Mouse (Mus musculus) kidney, embryonic 14.5 days (tissue): ENCODE data around the gene Ciz1. TPM values are rescaled to one million over a fixed set of nuclear protein-coding genes. Genes with fewer than 3 reads are reported as not detected.

Source experiments
- ATAC-seq: fragments of 200-750 bp; cut with Nextera tagmentation; 2 replicates; pipeline ENCODE4 v1.8.0; 2017; ENCODE audit warnings: moderate number of reproducible peaks, mild to moderate bottlenecking, moderate TSS enrichment, moderate library complexity; ENCODE audit not compliant: low FRiP score, low TSS enrichment
- H3K27ac ChIP-seq: fragments of 300-500 bp; sonication (generic); 2 replicates; pipeline ENCODE4 v1.5.1; 2014; ENCODE audit warnings: low read depth, mild to moderate bottlenecking, low read length, moderate library complexity, mixed read lengths
- H3K27me3 ChIP-seq: fragments of 300-500 bp; sonication (generic); 2 replicates; pipeline ENCODE4 v1.6.1; 2014; ENCODE audit warnings: mild to moderate bottlenecking, low read length; ENCODE audit not compliant: control insufficient read depth, insufficient read depth
- H3K36me3 ChIP-seq: fragments of 300-500 bp; sonication (generic); 2 replicates; pipeline ENCODE4 v1.6.1; 2014; ENCODE audit warnings: low read length, mixed read lengths; ENCODE audit not compliant: control insufficient read depth, insufficient read depth
- H3K4me1 ChIP-seq: fragments of 300-500 bp; sonication (generic); 2 replicates; pipeline ENCODE4 v1.6.1; 2014; ENCODE audit warnings: low read length, mixed read lengths; ENCODE audit not compliant: control insufficient read depth, insufficient read depth
- H3K4me2 ChIP-seq: fragments of 300-500 bp; sonication (generic); replicated peaks from 2 replicates; pipeline ENCODE4 v1.6.1; 2014; ENCODE audit warnings: low read depth, mild to moderate bottlenecking, low read length
- H3K4me3 ChIP-seq: fragments of 300-500 bp; sonication (generic); 2 replicates; pipeline ENCODE4 v1.5.1; 2014; ENCODE audit warnings: mild to moderate bottlenecking, low read length
- H3K9ac ChIP-seq: fragments of 300-500 bp; sonication (generic); 2 replicates; pipeline ENCODE4 v1.6.1; 2014; ENCODE audit warnings: low read depth, mild to moderate bottlenecking, low read length, moderate library complexity
- H3K9me3 ChIP-seq: fragments of 300-500 bp; sonication (generic); 2 replicates; pipeline ENCODE4 v1.6.1; 2016; ENCODE audit warnings: low read length; ENCODE audit not compliant: control insufficient read depth
- WGBS: fragments of 180-500 bp; shearing (Covaris S2); extraction: QIAGEN DNeasy Blood & Tissue Kit; methylation state at CpG from one replicate; pipeline ENCODE4 v1.1.7; 2014; 5-methylcytosine and 5-hydroxymethylcytosine counted together
- polyA plus RNA-seq: library from polyadenylated mRNA; unstranded; fragments of >200 nt; fragmentation: Nextera tagmentation; extraction: Ambion mirVana; gene quantifications from 2 replicates; pipeline ENCODE4 v1.2.1, GENCODE M21; 2014

The Ciz1 gene
- polyA plus RNA-seq, 1 experiment from 2014 or later, result 50.3 TPM

DNA sequence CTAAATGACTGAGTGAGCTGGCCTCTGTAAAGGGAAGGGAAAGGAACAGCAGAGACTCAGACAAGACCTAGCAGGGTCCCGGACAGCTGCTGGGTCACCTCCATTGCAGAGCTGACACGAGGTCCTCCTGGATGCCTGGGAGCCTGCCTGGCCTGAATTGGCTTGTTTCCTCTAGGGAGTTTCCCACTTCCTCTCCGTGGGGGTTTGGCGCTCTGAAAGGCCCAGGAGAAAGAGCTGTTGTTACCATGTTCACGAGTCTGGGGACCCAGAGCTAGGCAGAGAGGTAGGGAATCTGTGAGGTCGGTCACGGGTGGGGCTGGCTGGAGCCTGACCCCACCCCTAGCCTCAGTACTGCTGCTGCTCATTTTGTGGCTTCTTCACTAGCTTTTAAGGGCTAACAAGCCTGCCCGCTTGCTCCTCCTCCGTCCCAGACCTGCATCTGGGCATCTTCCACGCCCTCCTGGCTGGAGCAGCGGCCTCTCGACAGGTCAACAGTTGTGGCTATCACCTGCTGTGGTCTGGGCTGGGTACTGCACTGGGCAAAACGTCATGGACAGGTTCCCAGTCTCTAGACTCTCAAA lies 1.6 kb upstream of the Ciz1 start:
- no peak for ATAC-seq
- H3K4me3 ChIP-seq, result no peak overlapping the region
- H3K9ac ChIP-seq, result peak overlapping the region; percentile 0; the same call in 1 of the 2 replicates
- H3K4me2 ChIP-seq, result no peak overlapping the region
- H3K27ac ChIP-seq, result no peak overlapping the region
- no peaks in the 10 kb centered on the region for H3K36me3 ChIP-seq
- peaks cover 13% of the 10 kb centered on the region for H3K4me1 ChIP-seq
- H3K27me3 ChIP-seq, result no peaks in the 10 kb centered on the region
- H3K9me3 ChIP-seq, result no peaks in the 10 kb centered on the region
- WGBS, result 48% methylated on average over 13 of the region's 13 CpGs

DNA sequence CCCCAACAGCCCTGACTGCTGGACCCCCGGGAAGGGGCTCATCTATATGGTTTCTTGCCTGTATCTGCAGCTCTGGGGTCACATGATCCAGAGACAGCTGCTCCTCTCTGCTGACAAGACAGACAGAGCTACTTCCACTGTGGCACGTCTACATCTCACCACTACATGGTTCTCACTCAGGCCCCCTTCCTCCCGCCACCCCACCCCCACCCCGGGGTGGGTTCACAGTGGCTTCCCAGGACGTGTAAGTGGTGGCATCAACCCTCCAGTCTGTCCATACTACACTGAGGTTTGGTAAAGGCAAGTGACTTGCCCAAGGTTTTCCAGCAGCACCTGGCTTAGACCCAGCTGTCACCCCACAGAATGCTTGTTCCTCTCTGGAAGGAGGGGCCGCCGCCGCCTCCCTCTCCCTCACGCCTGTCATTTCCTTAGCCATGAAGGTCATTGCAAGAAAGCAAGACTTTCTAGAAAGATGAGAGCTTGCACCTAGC lies 611 bp upstream of the Ciz1 start:
- H3K27ac ChIP-seq, result no peak overlapping the region
- no peak overlapping the region for H3K9ac ChIP-seq
- H3K27me3 ChIP-seq, result no peaks in the 10 kb centered on the region
- peak overlapping the region; percentile 95 for H3K4me2 ChIP-seq
- ATAC-seq, result no peak
- H3K9me3 ChIP-seq, result no peaks in the 10 kb centered on the region
- H3K4me1 ChIP-seq, result peaks cover 13% of the 10 kb centered on the region
- peak overlapping the region; percentile 61; the same call in 1 of the 2 replicates for H3K4me3 ChIP-seq
- no peaks in the 10 kb centered on the region for H3K36me3 ChIP-seq
- WGBS, result 58% methylated on average over 9 of the region's 9 CpGs

- H3K36me3 ChIP-seq, result no peaks in the 10 kb centered on the region
- H3K27ac ChIP-seq, result no peak within 1 kb of the TSS
- peak; percentile 62 for ATAC-seq
- H3K27me3 ChIP-seq, result no peaks in the 10 kb centered on the region
- H3K4me2 ChIP-seq, result peak within 1 kb of the TSS; percentile 95
- H3K9me3 ChIP-seq, result no peaks in the 10 kb centered on the region
- peaks cover 13% of the 10 kb centered on the region for H3K4me1 ChIP-seq
- H3K9ac ChIP-seq, result peak within 1 kb of the TSS; percentile 66
- peak within 1 kb of the TSS; percentile 61 for H3K4me3 ChIP-seq
- under 1% methylated on average over 63 of the region's 63 CpGs for WGBS
These were observed 948 bp downstream of the Ciz1 start, which contains the start of gene Dnm1 for GRCm38 (mm10) chr2:32353007-32353542. Gene Dnm1 (minus strand): TSS chr2:32353338.

- H3K27ac ChIP-seq, result no peak overlapping the region
- WGBS, result 69% methylated on average over 6 of the region's 6 CpGs
- no peaks in the 10 kb centered on the region for H3K9me3 ChIP-seq
- no peak overlapping the region; the same call in 1 of the 2 replicates for H3K9ac ChIP-seq
- H3K4me2 ChIP-seq, result no peak overlapping the region
- H3K4me3 ChIP-seq, result no peak overlapping the region
- H3K4me1 ChIP-seq, result peaks cover 13% of the 10 kb centered on the region
- ATAC-seq, result no peak
- H3K27me3 ChIP-seq, result no peaks in the 10 kb centered on the region
- H3K36me3 ChIP-seq, result no peaks in the 10 kb centered on the region
These were observed 1.7 kb downstream of the Ciz1 start for GRCm38 (mm10) chr2:32353836-32354235.

- H3K4me2 ChIP-seq, result no peak overlapping the region
- no peaks in the 10 kb centered on the region for H3K36me3 ChIP-seq
- no peak overlapping the region for H3K4me3 ChIP-seq
- no peaks in the 10 kb centered on the region for H3K9me3 ChIP-seq
- H3K4me1 ChIP-seq, result peaks cover 13% of the 10 kb centered on the region
- WGBS, result 86% methylated on average over 3 of the region's 3 CpGs
- H3K9ac ChIP-seq, result no peak overlapping the region
- no peaks in the 10 kb centered on the region for H3K27me3 ChIP-seq
- no peak for ATAC-seq
- H3K27ac ChIP-seq, result no peak overlapping the region
These were observed 2.3 kb downstream of the Ciz1 start for GRCm38 (mm10) chr2:32354336-32354895.

GRCm38 (mm10) chr2:32356216-32356615 lies 4.1 kb downstream of the Ciz1 start:
- no peak overlapping the region for H3K4me2 ChIP-seq
- no peak for ATAC-seq
- H3K27ac ChIP-seq, result no peak overlapping the region
- no peaks in the 10 kb centered on the region for H3K27me3 ChIP-seq
- H3K9ac ChIP-seq, result no peak overlapping the region
- no peaks in the 10 kb centered on the region for H3K9me3 ChIP-seq
- H3K36me3 ChIP-seq, result no peaks in the 10 kb centered on the region
- 69% methylated on average over 10 of the region's 10 CpGs for WGBS
- H3K4me3 ChIP-seq, result no peak overlapping the region
- H3K4me1 ChIP-seq, result peaks cover 15% of the 10 kb centered on the region

DNA sequence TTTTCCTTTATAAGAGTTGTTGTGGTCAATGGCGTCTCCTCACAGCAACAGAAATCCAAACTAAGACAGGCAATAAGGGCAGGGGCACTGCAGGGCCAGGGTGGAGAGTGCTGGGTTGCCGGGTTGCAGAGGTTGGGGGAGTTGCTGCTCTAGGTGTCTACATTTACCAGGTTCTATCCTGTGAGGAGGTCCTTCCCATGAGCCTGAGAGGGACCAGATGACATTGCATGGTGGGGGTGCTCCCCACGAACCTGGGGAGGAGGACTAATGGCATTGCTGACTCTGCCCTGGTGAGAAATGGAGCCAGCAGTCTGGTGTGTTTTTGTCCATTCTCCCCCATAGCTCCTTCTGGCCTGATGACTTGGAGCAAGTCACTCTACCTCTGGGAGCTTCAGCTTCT lies 5.6 kb downstream of the Ciz1 start:
- Histone ChIP-seq H3K27ac (no peak overlapping the region), H3K9me3 (no peaks in the 10 kb centered on the region), H3K9ac (no peak overlapping the region), H3K4me1 (peaks cover 11% of the 10 kb centered on the region; the same call in 1 of the 2 replicates), H3K36me3 (no peaks in the 10 kb centered on the region), H3K4me3 (no peak overlapping the region), H3K27me3 (no peaks in the 10 kb centered on the region), H3K4me2 (no peak overlapping the region)
- no peak for ATAC-seq
- WGBS, result 83% methylated on average over 3 of the region's 3 CpGs

DNA sequence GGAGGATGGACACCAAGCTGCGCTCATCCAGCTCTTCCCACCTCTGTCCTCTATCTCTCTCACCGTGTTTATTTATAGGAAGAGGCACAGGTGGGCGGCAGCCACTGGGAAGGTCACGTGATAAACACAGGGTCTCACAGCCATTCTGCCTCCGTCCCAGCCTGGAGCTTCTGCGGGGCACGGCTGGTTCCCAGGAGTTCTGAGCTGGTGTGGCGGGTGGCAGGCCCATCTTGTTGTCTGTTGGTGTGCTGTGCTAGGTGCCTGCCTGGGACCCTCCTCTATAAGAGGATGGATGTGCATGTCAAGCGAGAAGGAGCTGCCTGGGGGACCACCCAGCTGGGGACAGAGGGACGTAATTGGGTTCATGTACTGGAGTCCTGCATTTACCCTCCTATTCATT lies 6.3 kb downstream of the Ciz1 start:
- Histone ChIP-seq H3K36me3 (no peaks in the 10 kb centered on the region), H3K27ac (no peak overlapping the region), H3K27me3 (no peaks in the 10 kb centered on the region), H3K9me3 (no peaks in the 10 kb centered on the region), H3K4me1 (peaks cover 11% of the 10 kb centered on the region; the same call in 1 of the 2 replicates), H3K4me2 (no peak overlapping the region), H3K4me3 (no peak overlapping the region), H3K9ac (no peak overlapping the region)
- no peak for ATAC-seq
- WGBS, result 68% methylated on average over 10 of the region's 10 CpGs

DNA sequence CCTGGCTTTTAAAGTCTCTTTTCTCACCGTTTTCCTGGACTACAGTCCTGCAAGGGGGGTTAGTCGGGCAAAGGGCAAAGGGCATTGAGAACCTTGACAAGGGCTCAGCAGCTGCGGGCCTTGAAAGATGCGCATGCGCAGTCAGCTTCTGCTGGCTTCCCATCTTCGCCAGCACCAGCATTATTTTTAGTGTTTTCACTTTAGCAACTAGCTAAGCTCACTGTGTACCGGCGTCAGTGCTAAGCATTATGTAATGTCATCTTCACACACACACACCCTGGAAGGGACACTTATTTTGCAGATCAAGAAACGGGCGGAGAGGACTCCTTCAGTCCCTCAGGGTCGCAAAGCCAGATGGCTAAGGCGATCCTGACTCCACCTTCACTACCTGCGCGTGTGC lies 8.6 kb downstream of the Ciz1 start:
- Histone ChIP-seq H3K9me3 (no peaks in the 10 kb centered on the region), H3K4me1 (peaks cover 18% of the 10 kb centered on the region; the same call in 1 of the 2 replicates), H3K27ac (peak overlapping the region; percentile 6; the same call in 1 of the 2 replicates), H3K4me3 (peak overlapping the region; percentile 37), H3K36me3 (peaks cover 6% of the 10 kb centered on the region), H3K4me2 (peak overlapping the region; percentile 74), H3K9ac (peak overlapping the region; percentile 47; the same call in 1 of the 2 replicates), H3K27me3 (no peaks in the 10 kb centered on the region)
- 10% methylated on average over 14 of the region's 14 CpGs for WGBS
- ATAC-seq, result no peak
